Mouse (Mus musculus): ENCODE data around the gene Gstp2. TPM values are rescaled to one million over a fixed set of nuclear protein-coding genes. Genes with fewer than 3 reads are reported as not detected.

Gstp2 gene
- total RNA-seq, 2 experiments from 2014 or later, result 39.5 to 52.8 TPM

DNA sequence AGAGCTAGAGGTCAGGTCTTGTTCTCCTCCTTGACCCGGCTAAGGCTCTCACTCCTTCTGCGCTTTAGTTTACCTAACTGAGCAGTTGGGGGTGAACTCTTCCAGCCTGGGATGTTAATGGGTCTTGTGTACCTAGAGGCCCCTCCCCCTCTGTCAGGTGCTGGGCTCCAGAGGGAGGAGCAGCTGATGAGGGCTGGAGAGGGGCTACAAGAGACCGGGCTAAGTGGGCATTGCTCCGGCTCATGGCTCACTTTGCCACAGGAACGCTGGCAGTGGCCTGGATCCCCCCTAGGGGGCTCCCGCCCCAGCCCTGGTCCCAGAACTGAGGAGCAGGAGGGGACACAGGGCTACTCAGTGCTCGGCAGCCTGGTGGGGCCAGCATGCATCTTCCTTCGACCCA, 38.0 kb upstream of the Gstp2 start:
- intact Hi-C loops (cut with DNase I), result loop anchor here (10.0 kb wide), 1 partner anchor 129 kb away; the partner anchor contains the start of gene Aldh3b3
- no peak overlapping the region for H3K4me3 ChIP-seq
- no peak for TF ChIP-seq CTCF (IDR thresholded peaks at IDR 0.05)
- DNase-seq (ENCODE audit: extremely low spot score in 1 of 2, low spot score in 2 of 2), result no peak
- no peak overlapping the region for H3K27ac ChIP-seq

DNA sequence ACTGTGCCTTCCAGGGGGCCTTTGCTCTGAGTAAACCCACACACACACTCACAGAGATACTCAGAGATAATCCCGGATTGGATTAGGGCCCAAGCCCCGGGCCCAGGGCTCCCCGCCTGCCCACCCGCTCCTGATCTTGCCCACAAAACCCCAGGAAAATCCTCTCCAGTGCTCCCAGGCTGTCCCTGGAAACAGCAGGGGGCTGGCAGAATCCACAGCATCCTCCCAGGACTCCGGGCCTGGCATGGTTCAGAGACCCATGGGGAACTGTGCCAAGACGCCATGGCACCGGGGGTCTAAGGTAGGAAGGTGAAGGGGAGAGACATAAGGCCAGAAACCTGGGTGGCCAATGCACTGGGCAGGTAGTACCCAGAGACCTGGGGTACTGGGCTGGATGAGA, 37.5 kb upstream of the Gstp2 start:
- intact Hi-C loops (cut with DNase I), result loop anchor here (10.0 kb wide), 1 partner anchor 129 kb away; the partner anchor contains the start of gene Aldh3b3
- H3K27ac ChIP-seq, result no peak overlapping the region
- no peak for TF ChIP-seq CTCF (IDR thresholded peaks at IDR 0.05)
- H3K4me3 ChIP-seq, result no peak overlapping the region
- no peak for DNase-seq (ENCODE audit: extremely low spot score in 1 of 2, low spot score in 2 of 2)

DNA sequence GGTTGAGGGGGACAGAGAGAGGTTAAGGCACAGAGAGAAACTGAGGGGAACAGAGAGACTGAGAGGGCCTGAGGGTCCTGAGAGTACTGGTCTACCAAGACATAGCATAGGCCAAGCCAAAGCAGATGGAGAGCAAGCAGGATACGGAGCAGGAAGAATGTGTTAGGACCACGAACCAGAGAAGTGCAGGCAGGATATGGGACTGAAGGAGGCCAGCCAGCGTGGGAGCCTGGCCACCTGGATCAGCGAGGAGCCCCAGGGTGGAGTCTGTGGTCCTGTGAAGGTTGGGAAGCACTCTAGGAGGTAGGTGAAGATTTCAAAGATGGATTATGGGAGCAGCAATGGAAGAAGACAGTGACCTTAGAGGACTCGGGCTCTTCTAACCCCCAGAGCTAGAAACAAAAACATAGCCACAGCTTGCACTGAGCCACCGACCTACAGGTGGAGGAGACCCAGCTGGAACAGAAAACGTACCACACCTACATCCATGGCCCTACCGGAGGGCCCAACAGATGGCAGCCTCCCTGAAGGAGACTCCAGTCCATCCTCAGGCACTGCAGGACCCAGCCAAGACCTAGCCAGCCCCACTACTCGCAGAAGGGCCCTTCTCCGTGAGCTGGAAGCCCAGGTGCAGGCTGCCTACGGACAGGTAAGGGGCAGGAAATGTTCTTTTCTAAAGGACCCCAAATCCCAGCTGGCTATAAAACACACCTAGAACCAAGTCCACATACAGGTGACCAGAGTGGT, 36.6 kb upstream of the Gstp2 start:
- intact Hi-C loops (cut with DNase I), result loop anchor here (10.0 kb wide), 1 partner anchor 128 kb away; the partner anchor contains the start of gene Aldh3b3
- Histone ChIP-seq H3K27ac (no peak overlapping the region), H3K4me3 (no peak overlapping the region)
- no peak for DNase-seq (ENCODE audit: extremely low spot score in 1 of 2, low spot score in 2 of 2)
- no peak for TF ChIP-seq CTCF (IDR thresholded peaks at IDR 0.05)

DNA sequence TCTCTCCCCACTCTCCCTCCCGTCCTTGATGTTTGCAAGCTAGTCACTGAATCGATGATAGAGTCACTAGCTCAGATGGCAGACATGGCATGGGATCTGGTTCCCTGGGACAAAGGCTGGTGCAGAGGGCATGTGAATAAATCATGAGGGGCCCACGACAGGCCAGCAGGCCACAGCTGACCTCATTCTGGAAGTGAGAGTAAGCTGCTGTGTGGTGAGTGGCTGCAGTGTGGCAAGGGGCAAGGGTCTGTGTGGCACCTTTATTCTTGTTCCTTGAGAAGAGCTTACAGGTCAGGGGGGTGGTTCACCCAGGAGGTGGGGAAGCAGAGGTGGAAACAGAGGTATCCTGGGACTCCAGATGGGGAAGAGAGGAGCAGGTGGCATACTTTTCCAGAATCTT, 35.6 kb upstream of the Gstp2 start, which contains the start of gene Cabp2:
Gene Cabp2, plus strand, starts transcription at position 185 of the 400 bp plus-strand sequence.
- no peak for DNase-seq (ENCODE audit: extremely low spot score in 1 of 2, low spot score in 2 of 2)
- intact Hi-C loops (cut with DNase I), result loop anchor here (2.0 to 10.0 kb wide), 2 partner anchors 29 to 127 kb away; partner anchors contain the start of gene Aldh3b3
- TF ChIP-seq CTCF (IDR thresholded peaks at IDR 0.05), result no peak
- Histone ChIP-seq H3K27ac (no peak within 1 kb of the TSS), H3K4me3 (no peak within 1 kb of the TSS)

DNA sequence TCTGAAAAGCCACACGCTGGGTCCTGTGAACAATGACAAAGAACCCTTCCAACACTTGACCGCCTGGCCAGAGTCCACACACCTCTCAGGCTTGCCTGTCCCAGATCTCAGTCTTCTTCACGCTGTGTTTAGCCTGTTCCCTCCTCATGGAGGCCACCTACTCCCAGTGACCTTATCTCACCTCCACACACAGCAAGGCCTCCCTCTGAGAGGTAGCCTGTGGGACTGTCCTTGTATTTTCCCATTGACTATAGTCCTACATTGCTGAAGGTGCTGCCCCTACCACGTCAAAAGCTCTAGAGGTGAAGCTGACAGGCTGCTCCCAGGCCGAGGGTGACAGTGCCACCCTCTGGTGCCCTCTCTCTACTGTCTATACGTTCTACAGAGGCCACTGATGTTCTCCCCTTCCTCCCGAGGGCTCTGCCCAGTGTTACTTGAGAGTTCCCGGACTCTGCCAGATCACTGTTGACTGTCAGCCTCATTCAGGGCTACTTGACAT, 34.7 kb upstream of the Gstp2 start:
- TF ChIP-seq CTCF (IDR thresholded peaks at IDR 0.05), result no peak
- H3K4me3 ChIP-seq, result no peak overlapping the region
- intact Hi-C loops (cut with DNase I), result loop anchor here (2.0 to 10.0 kb wide), 2 partner anchors 28 to 126 kb away; partner anchors contain the start of gene Aldh3b3
- no peak for DNase-seq (ENCODE audit: extremely low spot score in 1 of 2, low spot score in 2 of 2)
- no peak overlapping the region for H3K27ac ChIP-seq

DNA sequence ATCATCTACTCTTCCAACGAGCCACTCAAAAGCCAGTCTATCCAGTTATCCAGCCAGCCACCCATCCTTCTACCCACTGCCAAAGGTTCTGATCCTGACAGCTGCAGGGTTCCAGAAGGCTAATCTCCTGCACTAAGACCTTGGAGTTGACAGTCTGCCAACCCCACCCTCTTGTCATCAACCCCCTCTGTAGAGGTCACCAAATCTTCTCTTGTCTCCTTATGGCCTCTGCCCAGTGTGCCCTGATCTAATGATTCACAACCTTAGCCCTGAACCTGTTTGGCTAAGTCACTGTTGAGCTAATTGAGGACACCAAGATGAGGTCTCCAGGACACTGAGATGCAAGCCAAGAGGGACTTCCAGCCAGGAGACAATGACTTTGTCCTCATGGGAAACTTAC, 33.8 kb upstream of the Gstp2 start:
- H3K4me3 ChIP-seq, result no peak overlapping the region
- TF ChIP-seq CTCF (IDR thresholded peaks at IDR 0.05), result no peak
- intact Hi-C loops (cut with DNase I), result no loop called here
- H3K27ac ChIP-seq, result no peak overlapping the region
- no peak for DNase-seq (ENCODE audit: extremely low spot score in 1 of 2, low spot score in 2 of 2)

DNA sequence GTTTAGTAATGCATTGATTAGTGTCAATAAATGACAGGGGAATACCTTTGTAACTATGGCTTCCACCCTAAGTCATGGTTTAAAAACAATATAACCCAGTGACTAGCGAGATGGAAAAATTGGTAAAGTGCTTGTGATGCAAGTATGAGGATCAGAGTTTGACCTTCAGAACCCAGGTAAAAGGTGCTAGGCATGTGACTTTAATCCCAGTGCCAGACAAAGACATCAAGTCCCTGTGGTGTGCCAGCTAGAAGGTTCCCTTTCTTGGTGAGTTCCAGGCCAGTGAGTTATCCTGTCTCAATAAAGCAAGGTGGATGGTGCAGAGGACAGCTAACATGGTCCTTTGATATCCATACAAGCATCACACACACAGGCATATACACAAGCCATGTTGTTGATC, 29.7 kb upstream of the Gstp2 start:
- intact Hi-C loops (cut with DNase I), result no loop called here
- no peak overlapping the region for H3K4me3 ChIP-seq
- TF ChIP-seq CTCF (IDR thresholded peaks at IDR 0.05), result no peak
- DNase-seq (ENCODE audit: extremely low spot score in 1 of 2, low spot score in 2 of 2), result no peak
- no peak overlapping the region for H3K27ac ChIP-seq

DNA sequence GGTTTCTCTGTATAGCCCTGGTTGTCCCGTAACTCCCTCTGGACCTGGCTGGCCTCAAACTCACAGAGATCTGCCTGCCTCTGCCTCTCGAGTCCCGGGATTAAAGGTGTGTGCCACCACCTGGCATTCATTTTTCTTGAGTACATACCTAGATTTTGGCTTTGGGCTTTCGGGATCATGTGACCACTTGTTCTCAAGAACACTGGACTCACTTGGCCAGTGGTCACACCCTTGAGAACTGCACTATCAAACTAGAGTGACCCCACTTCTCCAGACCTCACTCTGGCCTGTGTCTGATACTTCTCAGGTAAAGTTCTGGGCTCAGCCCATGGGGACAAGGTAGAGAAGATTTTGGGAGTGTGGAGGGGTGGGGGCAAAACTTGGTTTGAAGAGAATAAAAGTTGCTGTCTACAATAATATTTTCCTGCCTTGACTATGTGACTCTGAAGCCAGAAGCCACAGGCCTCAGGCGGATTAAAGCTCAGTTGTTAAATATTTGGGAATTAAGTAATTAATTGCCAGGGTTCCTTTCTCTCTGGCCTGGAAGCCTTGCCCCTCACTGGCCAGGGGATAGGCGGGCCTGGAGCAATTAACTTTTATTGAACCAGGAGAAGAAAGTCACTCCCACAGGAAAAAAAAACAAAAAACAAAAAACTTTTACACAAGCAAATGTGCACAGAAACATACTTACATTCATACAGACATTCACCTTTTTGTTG, 27.0 kb upstream of the Gstp2 start:
- H3K27ac ChIP-seq, result no peak overlapping the region
- intact Hi-C loops (cut with DNase I), result loop anchor here (2.0 kb wide), 1 partner anchor 14 kb away; the partner anchor contains the start of gene Gstp3
- DNase-seq (ENCODE audit: extremely low spot score in 1 of 2, low spot score in 2 of 2), result no peak
- no peak for TF ChIP-seq CTCF (IDR thresholded peaks at IDR 0.05)
- no peak overlapping the region for H3K4me3 ChIP-seq

DNA sequence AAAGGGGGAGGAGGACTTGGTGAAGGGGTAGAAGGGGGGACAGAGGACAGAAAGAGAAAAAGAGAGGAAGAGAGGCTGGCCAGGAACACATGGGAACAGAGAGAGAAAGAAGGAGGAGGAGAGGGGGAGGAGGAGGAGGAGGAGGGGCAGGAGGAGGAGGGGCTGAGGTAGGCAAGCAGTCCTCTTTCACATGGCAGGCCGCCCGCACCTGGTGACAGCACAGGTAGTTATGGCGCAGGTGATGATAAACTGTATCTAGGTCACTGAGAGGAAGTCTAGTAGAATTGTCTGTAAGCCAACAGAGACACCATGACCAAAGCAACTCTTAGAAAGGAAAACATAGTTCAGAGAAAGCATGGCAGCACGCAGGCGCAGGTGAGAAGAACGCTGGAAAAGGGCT, 25.6 kb upstream of the Gstp2 start:
- no peak for DNase-seq (ENCODE audit: extremely low spot score in 1 of 2, low spot score in 2 of 2)
- Histone ChIP-seq H3K4me3 (no peak overlapping the region), H3K27ac (no peak overlapping the region)
- intact Hi-C loops (cut with DNase I), result no loop called here
- no peak for TF ChIP-seq CTCF (IDR thresholded peaks at IDR 0.05)

DNA sequence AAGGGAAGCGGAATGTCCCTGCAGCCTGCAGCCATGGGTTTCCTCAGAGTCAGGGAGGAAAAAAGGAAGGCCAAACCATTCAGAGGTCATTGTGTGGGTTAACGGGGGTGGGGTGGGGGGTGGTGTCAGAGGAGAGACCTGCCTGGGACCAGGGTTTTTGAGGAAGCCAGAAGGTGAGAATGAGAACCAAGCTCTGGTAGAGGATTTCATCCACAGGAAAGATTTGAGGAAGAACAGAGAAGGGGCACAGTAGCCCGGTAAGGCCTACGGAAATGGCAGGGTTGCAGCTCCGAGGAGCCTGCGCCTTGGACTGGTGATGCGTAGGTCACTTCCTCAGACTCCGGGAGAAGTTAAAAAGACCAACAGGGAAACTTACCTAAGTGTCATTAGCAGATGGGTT, 24.9 kb upstream of the Gstp2 start:
- no peak overlapping the region for H3K4me3 ChIP-seq
- intact Hi-C loops (cut with DNase I), result no loop called here

DNA sequence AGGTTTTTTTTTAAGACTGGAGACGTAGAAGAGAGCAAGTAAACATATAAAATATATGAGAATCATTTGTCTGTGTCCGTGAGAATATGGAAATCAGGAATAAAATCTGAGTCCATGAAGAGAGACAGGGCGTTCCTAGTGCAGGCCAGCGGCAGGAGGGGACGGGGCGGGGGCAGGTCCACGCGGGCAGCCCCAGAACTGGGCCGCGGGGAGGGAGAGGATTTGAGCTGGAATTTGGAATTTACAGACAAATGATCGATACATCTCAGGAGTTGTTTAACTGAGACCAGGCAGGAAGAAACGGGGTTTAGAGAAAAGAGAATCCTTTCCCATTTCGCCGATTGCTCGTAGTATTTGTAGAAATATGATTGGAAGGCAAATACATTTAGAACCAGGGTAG, 24.5 kb upstream of the Gstp2 start:
- no peak overlapping the region for H3K4me3 ChIP-seq
- intact Hi-C loops (cut with DNase I), result no loop called here
- TF ChIP-seq CTCF (IDR thresholded peaks at IDR 0.05), result no peak
- H3K27ac ChIP-seq, result no peak overlapping the region
- no peak for DNase-seq (ENCODE audit: extremely low spot score in 1 of 2, low spot score in 2 of 2)

More for the DNA sequence above, 24.9 kb upstream of the Gstp2 start:
- DNase-seq (ENCODE audit: extremely low spot score in 1 of 2, low spot score in 2 of 2), result no peak
- no peak overlapping the region for H3K27ac ChIP-seq
- TF ChIP-seq CTCF (IDR thresholded peaks at IDR 0.05), result no peak

All from left cerebral cortex, adult 2 months (tissue).